27 mouse cellular contexts compared by ENCODE assay signal in the genomic region with DNA sequence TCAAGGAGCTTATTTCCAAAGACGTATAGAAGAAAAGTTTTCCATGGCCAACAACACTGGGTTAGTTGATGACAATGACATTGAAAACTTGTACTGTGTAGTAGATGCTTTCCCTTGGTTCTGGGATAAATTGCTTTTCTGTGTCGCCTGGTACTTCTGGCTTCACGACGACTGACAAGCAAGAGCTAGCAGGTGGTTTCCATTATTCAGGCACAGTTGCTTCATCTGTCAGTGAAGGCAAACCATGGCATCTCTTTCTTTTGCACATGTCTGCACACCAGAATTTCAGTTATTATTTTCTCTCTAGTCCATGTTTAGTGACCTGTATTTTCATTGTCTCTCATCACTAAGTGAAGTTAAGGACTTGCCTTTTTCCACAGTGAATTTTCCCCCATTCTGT.
DNase-seq lines count a peak whose midpoint lies in the region; ATAC-seq and TF ChIP-seq lines count a peak whose summit lies in the region.
"Had no signal": no experiment of that assay in that cellular context is flagged by ENCODE, and none has a peak within 500 bp of the region (broad histone marks: within the 10 kb centered on the region; RNA-seq: fewer than 3 reads in every experiment).

No protein-coding gene starts in this region.

- no peak for TF ChIP-seq CTCF in forebrain, postnatal 0 days (IDR thresholded peaks at IDR 0.05; ENCODE audit: low read depth)

- H3K4me3 ChIP-seq in forebrain, postnatal 0 days (ENCODE audit: low read depth, low read length) = no peak overlapping the region
- H3K4me3 ChIP-seq in forebrain, embryonic 16.5 days (replicated peaks; ENCODE audit: low read length) = no peak overlapping the region
- H3K4me3 ChIP-seq: embryonic facial prominence, embryonic 12.5 days; embryonic facial prominence, embryonic 15.5 days; erythroblast, embryonic 14.5 days; forebrain, embryonic 10.5 days; forebrain, embryonic 12.5 days had no signal

- H3K27me3 ChIP-seq in forebrain, postnatal 0 days (ENCODE audit: insufficient read depth, low read length) = no peaks in the 10 kb centered on the region
- no peaks in the 10 kb centered on the region for H3K27me3 ChIP-seq in forebrain, embryonic 16.5 days (replicated peaks; ENCODE audit: control insufficient read depth, insufficient read depth, low read length)
- H3K27me3 ChIP-seq: CH12.LX; embryonic facial prominence, embryonic 12.5 days; embryonic facial prominence, embryonic 15.5 days; forebrain, embryonic 12.5 days had no signal

- no peak overlapping the region for H3K9ac ChIP-seq in forebrain, postnatal 0 days
- H3K9ac ChIP-seq in forebrain, embryonic 16.5 days (replicated peaks; ENCODE audit: low read depth, low read length) = no peak overlapping the region
- H3K9ac ChIP-seq: embryonic facial prominence, embryonic 12.5 days; embryonic facial prominence, embryonic 15.5 days; forebrain, embryonic 12.5 days had no signal

- WGBS in forebrain, postnatal 0 days = 43% methylated on average over 4 of the region's 4 CpGs
- 56% methylated on average over 4 of the region's 4 CpGs for WGBS in forebrain, embryonic 16.5 days

- no peak overlapping the region for H3K27ac ChIP-seq in forebrain, postnatal 0 days (ENCODE audit: low read depth, low read length)
- no peak overlapping the region for H3K27ac ChIP-seq in forebrain, embryonic 16.5 days (ENCODE audit: low read length)
- H3K27ac ChIP-seq: embryonic facial prominence, embryonic 12.5 days; embryonic facial prominence, embryonic 15.5 days; forebrain, embryonic 10.5 days; forebrain, embryonic 12.5 days had no signal

- no peaks in the 10 kb centered on the region for H3K36me3 ChIP-seq in forebrain, postnatal 0 days (ENCODE audit: insufficient read depth)
- H3K36me3 ChIP-seq in forebrain, embryonic 16.5 days (ENCODE audit: control insufficient read depth, insufficient read depth) = no peaks in the 10 kb centered on the region
- H3K36me3 ChIP-seq: embryonic facial prominence, embryonic 12.5 days; embryonic facial prominence, embryonic 15.5 days; forebrain, embryonic 10.5 days; forebrain, embryonic 12.5 days; G1E had no signal

- no peak overlapping the region for H3K4me2 ChIP-seq in forebrain, postnatal 0 days (ENCODE audit: low read depth)
- no peak overlapping the region for H3K4me2 ChIP-seq in forebrain, embryonic 16.5 days (ENCODE audit: low read length)
- H3K4me2 ChIP-seq: embryonic facial prominence, embryonic 12.5 days; embryonic facial prominence, embryonic 15.5 days; forebrain, embryonic 12.5 days had no signal

- no peaks in the 10 kb centered on the region for H3K9me3 ChIP-seq in forebrain, postnatal 0 days (ENCODE audit: low read length)
- H3K9me3 ChIP-seq in forebrain, embryonic 16.5 days (ENCODE audit: control insufficient read depth, low read length) = no peaks in the 10 kb centered on the region
- H3K9me3 ChIP-seq: embryonic facial prominence, embryonic 12.5 days; embryonic facial prominence, embryonic 15.5 days; forebrain, embryonic 12.5 days had no signal

- no peak for ATAC-seq in forebrain, postnatal 0 days
- no peak for ATAC-seq in forebrain, embryonic 16.5 days
- ATAC-seq: activated CD4-positive, CD25-positive, alpha-beta regulatory T cell, adult 4 months; CD4-positive, CD25-positive, alpha-beta regulatory T cell, adult 4 months; forebrain, embryonic 14.5 days; Patski had no signal

- DNase-seq in embryo, embryonic 10.5 days (ENCODE audit: low spot score) = peak; percentile 6
- DNase-seq in embryo, embryonic 11 days = no peak
- peak; percentile 16 for DNase-seq in forebrain, postnatal 0 days
- DNase-seq in layer of hippocampus, adult 9-11 months = peak; percentile 37
- DNase-seq in layer of hippocampus, adult 9-10 months (ENCODE audit: low spot score) = no peak
- DNase-seq: adrenal gland, adult 8-10 months; adrenal gland, postnatal 14 days; adrenal gland, postnatal 36 days; B cell, adult 2 months; cerebellum, adult 11 months; cerebellum, adult 18-20 months; cerebellum, adult 8-10 months; cerebellum, adult 9-11 months; cerebellum, postnatal 14 days; cerebellum, postnatal 36 days had no signal

- no peaks in the 10 kb centered on the region for H3K4me1 ChIP-seq in forebrain, postnatal 0 days (ENCODE audit: insufficient read depth)
- H3K4me1 ChIP-seq in forebrain, embryonic 16.5 days (replicated peaks; ENCODE audit: control insufficient read depth, insufficient read depth, low read length) = peaks cover 4% of the 10 kb centered on the region
- H3K4me1 ChIP-seq: embryonic facial prominence, embryonic 12.5 days; embryonic facial prominence, embryonic 15.5 days; forebrain, embryonic 10.5 days; forebrain, embryonic 12.5 days had no signal

Comparison
In these comparisons a context has a peak if more than half of its experiments do, and no peak if none do; other contexts are left out.
1. DNase-seq: peak in embryo, embryonic 10.5 days (single experiment), forebrain, postnatal 0 days (single experiment) and layer of hippocampus, adult 9-11 months (single experiment); none in embryo, embryonic 11 days (single experiment) and layer of hippocampus, adult 9-10 months (single experiment).